Mouse (Mus musculus): ENCODE results near the gene Adcyap1r1.

The Adcyap1r1 gene

DNA sequence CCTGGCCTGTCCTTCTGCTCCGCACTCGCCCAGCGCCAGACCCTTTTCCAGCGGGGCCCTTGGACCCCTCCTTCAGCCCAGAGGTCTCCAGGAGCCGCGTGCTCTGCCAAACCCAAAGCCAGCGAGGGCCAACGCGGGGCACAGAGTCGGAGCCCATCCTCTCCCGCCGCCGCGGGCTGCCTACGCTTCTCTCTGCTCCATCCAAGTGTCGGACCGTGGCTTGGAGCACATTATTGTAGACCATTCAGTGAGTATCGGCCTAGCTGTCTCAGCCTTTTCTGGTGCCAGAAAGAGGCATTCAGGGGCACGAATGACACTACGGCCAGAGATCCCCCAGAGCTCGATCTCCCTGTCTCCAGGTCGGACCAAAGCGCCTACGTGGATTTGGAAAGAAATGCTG is 603 bp downstream of the Adcyap1r1 start:
- no peak for DNase-seq

DNA sequence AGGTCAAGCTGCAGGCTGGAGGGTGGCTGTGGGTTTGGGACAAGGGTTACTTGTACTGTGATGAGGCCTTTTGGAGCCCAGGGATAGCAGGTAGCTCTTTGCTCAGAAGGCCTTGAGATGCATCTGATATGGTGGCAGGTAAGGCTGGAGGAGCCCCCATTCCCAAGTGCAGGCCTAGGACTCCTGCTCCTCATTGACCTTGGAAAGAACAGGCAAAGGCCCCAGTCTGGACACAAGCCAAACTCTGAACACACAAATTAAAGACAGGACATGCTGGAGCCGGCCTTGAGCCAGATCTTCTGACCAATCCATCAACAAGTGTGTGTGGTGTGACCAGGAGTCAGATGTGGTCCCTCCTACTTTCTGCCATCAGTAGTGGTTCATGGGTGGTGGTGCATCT is 1.8 kb downstream of the Adcyap1r1 start:
- DNase-seq: no peak

- DNase-seq: no peak
Observed at GRCm38 (mm10) chr6:55455641-55456040, 3.9 kb downstream of the Adcyap1r1 start.

DNA sequence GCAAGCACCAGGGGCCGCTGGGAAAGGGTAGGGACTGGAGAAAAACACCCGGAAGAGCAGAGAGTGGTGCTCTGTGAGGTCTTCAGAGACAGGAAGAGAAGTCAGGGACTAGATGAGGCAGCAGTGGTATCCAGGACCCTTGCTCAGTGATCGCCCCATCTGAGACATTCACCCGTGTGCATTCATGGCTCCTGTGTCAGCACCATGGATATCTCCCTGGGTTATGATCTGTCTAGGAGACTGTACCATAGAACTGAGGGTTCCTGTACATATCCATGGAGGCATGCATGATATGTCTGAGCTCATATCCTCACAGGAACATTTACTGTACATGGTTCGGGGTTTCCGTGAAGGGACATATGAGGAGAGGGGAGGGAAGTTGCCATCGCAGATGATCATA is 5.9 kb downstream of the Adcyap1r1 start:
- DNase-seq: no peak

GRCm38 (mm10) chr6:55458156-55458555 is 6.4 kb downstream of the Adcyap1r1 start:
- no peak for DNase-seq

DNA sequence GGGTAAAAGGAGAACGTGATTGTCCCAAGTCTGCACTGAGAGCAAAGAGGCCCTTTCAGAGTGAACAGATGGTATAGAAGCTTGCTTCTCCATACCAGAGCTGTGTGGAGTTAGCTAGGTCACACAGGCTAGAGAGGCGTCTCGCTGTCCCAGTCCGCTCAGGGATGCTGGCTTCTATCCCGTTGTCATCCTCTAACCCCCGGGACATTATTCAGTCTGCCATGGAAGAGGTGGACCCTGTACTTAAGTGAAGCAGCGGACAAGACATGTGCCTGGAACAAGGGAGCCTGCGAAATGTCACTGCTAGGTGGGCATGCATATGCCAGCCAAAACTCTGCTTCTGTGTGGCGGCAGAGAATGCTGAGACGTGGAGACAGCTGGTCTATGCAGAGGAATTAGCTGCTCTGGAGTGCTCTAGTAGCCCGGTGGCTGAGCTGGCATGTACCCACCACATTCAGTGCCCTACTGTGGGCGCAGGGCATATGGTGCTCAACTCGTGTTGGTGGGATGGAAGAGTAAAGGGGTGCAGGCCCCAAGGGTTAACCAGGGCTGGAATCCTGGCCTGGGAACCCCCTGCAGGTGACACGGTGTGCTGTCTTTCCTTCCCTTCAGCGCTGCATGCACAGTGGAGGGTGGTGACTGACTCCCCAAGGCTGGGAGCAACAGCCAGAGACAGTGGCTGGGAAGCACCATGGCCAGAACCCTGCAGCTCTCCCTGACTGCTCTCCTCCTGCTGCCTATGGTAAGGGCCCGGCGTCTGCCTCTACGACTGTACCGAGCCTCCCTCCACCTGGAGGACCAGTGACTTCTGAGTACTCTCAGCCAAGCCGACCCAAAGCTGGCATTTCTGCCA is 8.0 kb downstream of the Adcyap1r1 start:
- DNase-seq: no peak

GRCm38 (mm10) chr6:55461141-55461540 is 9.4 kb downstream of the Adcyap1r1 start:
- DNase-seq: peak in 1 of 2 experiments; percentile 9

DNA sequence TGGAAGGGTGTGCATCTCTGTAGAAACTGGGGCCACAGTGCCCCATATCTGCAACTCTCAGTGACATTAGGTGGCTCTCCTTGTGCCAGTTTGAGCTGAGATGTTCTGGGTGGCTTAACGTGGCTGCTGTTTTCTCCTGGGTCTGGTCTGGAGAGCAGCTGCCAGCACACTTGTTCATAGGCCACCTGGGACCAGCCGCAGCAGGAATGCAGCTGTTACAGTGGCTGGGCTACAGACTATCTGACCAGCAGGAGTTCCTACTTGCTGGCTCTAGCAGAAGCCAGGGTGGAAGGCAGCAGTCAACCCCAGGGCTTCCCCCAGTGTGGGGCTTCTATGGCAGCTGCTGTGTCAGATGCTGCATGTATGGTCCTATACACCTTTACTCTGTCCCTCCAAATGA is 9.9 kb downstream of the Adcyap1r1 start:
- no peak for DNase-seq

GRCm38 (mm10) chr6:55462394-55462793 is 10.6 kb downstream of the Adcyap1r1 start:
- no peak for DNase-seq

- DNase-seq: peak in 1 of 2 experiments; percentile 9
Observed at GRCm38 (mm10) chr6:55463966-55464365, 12.2 kb downstream of the Adcyap1r1 start.

- no peak for DNase-seq
Observed at GRCm38 (mm10) chr6:55465311-55465710, 13.5 kb downstream of the Adcyap1r1 start.

GRCm38 (mm10) chr6:55466301-55466761 is 14.6 kb downstream of the Adcyap1r1 start:
- DNase-seq: no peak

- no peak for DNase-seq
Observed at GRCm38 (mm10) chr6:55470691-55471090, 18.9 kb downstream of the Adcyap1r1 start.

- DNase-seq: no peak
Observed at GRCm38 (mm10) chr6:55472381-55472780, 20.6 kb downstream of the Adcyap1r1 start.

DNA sequence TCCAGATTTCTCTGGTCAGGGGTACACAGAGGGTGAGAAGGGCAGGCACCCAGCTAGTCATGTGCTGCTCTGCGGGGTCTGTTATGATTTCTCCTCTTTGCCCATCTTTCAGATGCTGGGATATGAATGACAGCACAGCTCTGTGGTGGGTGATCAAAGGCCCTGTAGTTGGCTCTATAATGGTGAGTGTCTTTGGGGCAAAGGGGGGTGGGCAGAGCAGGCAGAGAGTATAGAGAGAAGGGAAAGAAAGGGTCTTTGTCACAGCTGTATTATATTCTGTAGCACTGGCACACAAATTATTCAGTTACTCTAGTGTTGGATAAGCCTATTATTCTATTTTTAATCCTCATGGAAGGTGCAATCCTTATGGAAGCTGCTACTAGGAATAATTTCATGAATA is 29.2 kb downstream of the Adcyap1r1 start:
- DNase-seq: no peak

GRCm38 (mm10) chr6:55482471-55482870 is 30.7 kb downstream of the Adcyap1r1 start:
- no peak for DNase-seq

- no peak for DNase-seq
Observed at GRCm38 (mm10) chr6:55483360-55483759, 31.6 kb downstream of the Adcyap1r1 start.

GRCm38 (mm10) chr6:55484224-55484623 is 32.4 kb downstream of the Adcyap1r1 start:
- no peak for DNase-seq

DNA sequence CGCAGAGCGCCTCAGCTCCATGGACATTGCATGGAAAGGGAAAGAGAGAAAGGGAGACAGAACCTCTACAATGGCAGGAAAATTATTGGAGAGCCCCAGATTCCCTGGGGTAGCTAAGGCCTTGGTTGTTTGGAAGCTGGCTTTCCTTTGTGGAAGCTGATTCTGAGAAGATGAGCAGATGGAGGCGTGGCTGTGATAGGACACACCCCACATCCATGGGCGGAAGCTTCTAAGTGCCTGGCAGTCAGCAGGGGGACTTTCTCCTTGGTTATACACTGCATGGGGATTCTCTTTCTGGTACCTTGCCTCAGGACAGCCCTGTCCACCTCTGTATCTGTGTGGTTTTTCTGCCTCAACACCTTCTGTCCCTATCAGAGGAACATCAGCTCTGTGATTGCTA is 33.4 kb downstream of the Adcyap1r1 start:
- DNase-seq: no peak

DNA sequence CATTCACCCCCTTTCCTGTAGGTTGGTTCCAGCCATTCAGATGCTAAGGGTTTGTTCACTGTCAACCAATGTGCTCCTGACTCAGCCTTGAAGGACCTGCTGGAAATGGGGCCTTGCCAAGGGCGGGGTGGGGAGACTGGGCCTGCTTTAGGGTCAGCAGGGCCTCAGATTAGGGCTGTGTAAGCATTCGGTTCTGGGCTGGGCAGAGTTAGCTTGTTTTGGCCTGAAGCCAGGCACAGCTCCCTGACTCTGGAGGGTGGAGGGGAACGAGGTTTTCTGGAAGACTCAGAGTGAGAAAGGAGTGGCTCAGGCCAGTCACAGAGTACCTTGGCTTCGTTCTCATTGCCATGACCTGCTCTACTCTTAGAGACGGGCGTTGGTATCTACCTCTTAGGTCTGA is 35.9 kb downstream of the Adcyap1r1 start:
- no peak for DNase-seq

DNA sequence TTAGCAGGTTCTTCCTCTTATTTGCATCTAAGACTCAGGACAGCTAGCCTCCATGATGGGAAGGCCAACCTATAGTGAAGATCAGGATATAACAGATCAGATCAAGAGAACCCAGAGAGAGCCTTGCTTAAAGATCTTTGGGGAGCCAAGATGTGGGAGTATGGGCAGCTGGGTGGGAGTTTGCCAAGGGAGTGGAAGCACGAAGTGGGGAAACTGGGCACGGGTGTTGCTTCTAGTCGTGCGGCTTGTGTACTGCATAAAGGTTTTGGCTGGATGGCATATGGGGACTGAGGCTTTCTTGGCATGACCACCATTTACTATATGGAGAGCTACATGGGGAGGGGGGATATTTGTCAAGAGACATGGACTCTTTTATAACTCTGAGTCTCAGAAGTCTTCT is 44.4 kb downstream of the Adcyap1r1 start:
- no peak for DNase-seq

DNA sequence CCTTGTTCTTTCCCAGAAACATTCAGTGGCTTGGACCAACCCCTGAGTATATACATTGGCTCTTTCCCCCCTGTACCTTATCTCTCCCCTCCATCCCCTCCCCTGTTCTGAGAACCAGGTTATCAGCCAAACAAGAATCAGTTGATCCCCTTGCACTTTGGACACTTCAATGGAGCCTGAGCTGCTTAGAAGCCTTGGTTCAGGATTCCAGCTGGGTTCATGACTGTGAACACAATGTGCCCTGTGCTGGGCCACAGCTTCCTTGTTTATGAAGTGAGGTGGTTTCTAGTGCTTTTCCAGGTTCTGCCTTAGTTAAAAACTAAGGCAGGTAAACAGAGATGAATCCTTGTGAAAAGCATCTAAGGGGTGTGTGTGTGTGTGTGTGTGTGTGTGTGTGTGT is 47.0 kb downstream of the Adcyap1r1 start:
- DNase-seq: no peak

- DNase-seq: no peak
Observed at GRCm38 (mm10) chr6:55501061-55501460, 49.3 kb downstream of the Adcyap1r1 start.

- DNase-seq: no peak
Observed at GRCm38 (mm10) chr6:55502309-55502708, 50.5 kb downstream of the Adcyap1r1 start.

All from kidney, adult 8-10 months (tissue).